Mouse (Mus musculus): ENCODE results near the gene Ascc2. TPM values are rescaled to one million over a fixed set of nuclear protein-coding genes. Genes with fewer than 3 reads are reported as not detected.

Ascc2 gene
- polyA plus RNA-seq (2012; ENCODE audit: low replicate concordance): 21.9 and 22.2 TPM in 2 replicates

DNA sequence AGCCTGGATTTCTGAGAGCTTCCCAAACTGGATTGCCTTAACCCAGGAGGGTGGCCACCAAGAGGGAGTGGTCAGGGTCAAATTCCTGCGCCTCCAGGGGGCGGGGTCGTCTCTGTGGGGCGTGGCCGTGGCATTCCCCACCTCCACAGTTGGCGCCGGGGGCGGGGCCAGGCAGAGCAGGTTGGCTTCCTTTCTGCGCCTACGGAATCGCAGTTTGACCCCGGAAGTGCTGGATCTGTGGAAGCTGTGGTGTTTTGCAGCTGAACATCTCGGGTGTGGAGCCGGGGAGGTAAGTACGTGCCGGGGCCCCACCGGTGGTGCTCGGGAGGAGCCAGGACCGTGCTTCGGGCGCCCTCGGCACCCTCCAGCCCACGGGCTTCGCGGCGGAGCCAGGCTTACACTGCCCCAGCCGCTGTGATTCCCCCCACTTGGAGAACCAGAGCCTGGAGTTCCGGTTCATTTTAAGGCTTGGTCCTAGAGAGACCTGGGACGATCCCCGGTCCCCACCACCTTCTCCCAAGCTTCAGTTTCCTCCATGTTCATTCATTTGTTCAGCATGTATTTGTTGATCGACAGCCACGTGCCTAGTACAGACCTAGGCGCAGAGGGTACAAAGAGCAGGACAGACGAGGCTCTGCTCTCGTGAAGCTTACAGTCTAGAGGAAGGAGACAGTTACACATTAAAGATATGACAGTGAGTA is at the start of gene Ascc2:
Gene Ascc2 (plus strand): TSS at position 214 of the 701 bp plus-strand sequence.

DNA sequence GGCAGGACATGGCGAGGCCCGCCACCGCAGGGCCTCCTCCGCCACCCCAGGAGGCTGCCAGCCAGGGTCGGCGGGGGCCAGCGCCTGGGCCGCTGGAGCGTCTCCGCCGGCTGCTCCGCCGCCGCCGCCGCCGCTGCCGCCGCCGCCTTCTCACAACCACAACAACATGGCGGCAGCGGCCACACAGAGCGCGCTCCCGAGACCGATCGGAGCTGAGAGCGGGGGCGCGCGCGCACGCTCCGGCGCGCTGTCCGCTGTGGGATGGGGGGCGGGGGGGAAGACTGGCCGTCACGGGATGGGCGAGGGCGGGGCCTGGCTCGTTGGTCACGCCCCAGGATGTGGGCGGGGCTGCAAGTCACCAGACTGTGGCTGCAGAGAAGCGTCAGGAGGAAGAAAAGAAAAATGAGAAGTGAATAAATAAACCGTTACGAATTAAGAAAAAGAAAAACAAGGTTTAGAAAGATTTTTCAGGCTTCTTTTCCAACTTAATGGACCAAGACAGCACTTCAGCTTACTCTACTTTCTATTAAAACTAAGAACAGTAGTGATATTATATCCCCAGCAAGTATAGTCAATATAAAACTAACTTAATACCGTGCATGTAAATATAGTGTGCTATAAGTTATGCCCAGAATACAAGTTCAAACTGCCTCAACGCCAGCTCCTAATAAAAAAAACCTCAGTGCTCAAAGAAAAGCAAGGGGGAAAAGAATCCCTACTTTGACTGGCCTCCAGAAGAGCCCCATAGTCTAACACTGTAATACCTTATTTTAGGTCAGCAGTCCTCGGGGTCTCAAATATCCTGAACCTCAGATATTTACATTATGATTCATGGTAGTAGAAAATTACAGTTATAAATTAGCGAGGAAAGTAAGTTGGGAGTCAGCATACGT is 42.7 kb upstream of the Ascc2 start, which contains the start of gene Mtmr3:
Gene Mtmr3 (minus strand): TSS at position 256 of the 893 bp plus-strand sequence.

GRCm38 (mm10) chr11:4620017-4620485 is 17.5 kb upstream of the Ascc2 start, which contains the start of gene Gm11032:
Gene Gm11032, plus strand, starts transcription at chr11:4620067.

DNA sequence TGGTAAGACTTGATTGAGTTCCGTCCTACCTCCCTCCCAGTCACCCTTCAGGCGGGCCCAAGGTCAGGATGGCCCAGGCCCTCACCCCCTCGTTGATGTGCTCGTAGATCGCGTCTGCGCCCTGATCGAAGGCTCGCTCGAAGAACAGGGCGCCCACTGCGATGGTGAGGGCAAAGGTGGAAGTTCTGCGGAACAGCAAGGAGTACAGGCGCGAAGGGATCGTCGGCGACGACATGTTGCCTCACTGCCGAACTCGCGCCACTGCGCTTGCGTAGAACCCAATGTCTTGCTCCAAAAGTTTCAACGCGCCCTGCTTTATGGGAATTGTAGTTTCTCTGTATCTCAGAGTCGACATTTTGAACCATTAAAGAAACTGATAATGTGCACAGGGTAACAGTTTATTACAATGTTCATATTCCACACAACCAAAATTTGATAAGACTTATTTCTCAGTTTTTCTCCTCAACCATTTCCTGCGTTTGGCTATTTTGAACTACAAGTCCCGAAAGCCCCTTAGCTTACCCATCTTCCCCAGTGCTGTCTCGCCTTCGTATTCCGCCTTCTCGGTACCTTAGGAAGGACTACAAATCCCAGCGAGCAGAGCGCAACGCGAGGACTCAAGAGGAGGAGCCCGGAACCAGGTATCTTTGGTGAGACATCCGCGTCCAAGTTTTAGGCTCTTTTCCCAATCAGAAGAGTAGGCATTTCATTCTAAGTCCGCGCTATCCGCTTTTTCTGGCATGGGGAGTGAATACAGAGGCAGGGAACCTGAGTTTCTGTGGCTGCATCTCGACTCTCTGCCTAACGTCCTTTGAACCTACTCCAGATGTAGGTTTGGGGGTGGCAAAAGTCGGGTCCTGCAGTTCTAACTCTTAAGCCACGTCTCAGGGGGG is 66.8 kb downstream of the Ascc2 start, which contains the start of the genes Uqcr10 and Zmat5:
Gene Uqcr10 (minus strand): TSS at position 271 of the 893 bp plus-strand sequence.
Gene Zmat5 (plus strand): TSS at position 607 of the 893 bp plus-strand sequence.

Other genes with a start within 250 kb of the Ascc2 start
- gene Hormad2, start 196.6 kb upstream of the Ascc2 start, polyA plus RNA-seq (2012; ENCODE audit: low replicate concordance): not detected in 2 replicates
- 19.1 and 29.2 TPM in 2 replicates for gene Mtmr3, start 42.9 kb upstream of the Ascc2 start, polyA plus RNA-seq (2012; ENCODE audit: low replicate concordance)
- not detected in 2 replicates for gene Gm11032, start 17.7 kb upstream of the Ascc2 start, polyA plus RNA-seq (2012; ENCODE audit: low replicate concordance)
- 25.2 and 35.2 TPM in 2 replicates for gene Uqcr10, start 66.6 kb downstream of the Ascc2 start, polyA plus RNA-seq (2012; ENCODE audit: low replicate concordance)
- gene Zmat5, start 66.9 kb downstream of the Ascc2 start, polyA plus RNA-seq (2012; ENCODE audit: low replicate concordance): 70.2 and 135 TPM in 2 replicates
- 0.10 TPM in 1 of 2 replicates, not detected in the other for gene Cabp7, start 109.0 kb downstream of the Ascc2 start, polyA plus RNA-seq (2012; ENCODE audit: low replicate concordance)
- 32.0 and 79.3 TPM in 2 replicates for gene Nf2, start 211.8 kb downstream of the Ascc2 start, polyA plus RNA-seq (2012; ENCODE audit: low replicate concordance)
- gene Nipsnap1, start 236.2 kb downstream of the Ascc2 start, polyA plus RNA-seq (2012; ENCODE audit: low replicate concordance): 5.7 and 19.6 TPM in 2 replicates

Data from hematopoietic multipotent progenitor cell, adult 10-12 weeks (in vitro differentiated cells).